Mouse (Mus musculus): ENCODE measurements around the gene Tm9sf2.
A peak's percentile ranks its signal among the peaks of the same experiment; 100 is the strongest.
"Not testable (repeated sequence)": the region's sequence is repeated elsewhere in the genome, so short reads cannot be mapped to it uniquely, and the experiment has no call there.

The Tm9sf2 gene

DNA sequence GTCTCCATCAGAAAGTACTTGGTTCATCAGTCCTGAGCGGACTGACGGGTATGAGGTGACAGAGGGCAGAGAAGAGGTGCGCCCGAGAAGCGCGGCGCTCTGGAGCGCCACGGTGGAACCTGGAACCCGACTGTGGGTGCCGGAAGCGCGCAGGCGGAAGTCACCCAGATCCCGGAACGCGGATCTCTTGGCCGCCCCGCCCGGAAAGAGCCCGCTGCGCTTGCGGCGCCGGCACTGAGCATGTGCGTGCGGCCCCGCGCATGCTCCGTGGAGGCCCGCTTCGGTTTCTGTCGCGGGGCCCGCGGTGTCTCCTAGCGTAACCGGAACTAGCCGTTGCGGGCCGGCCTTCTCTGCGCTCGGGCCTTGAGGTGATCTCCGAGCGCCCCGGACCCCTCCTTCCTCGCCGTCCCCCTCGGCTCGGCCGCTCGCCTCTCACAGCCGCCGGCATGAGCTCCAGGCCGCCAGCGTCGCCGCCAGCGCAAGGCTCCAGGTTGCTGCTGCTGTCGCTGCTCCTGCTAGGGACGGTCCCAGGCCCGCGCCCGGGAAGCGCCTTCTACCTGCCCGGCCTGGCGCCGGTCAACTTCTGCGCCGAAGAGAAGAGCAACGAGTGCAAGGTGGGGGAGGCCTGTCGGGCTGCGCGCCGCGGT is at the start of gene Tm9sf2:
Gene Tm9sf2, plus strand, starts transcription at position 217 of the 647 bp plus-strand sequence.
- DNase-seq (ENCODE audit: low spot score in 2 of 2), result peak; percentile 87 to 91

DNA sequence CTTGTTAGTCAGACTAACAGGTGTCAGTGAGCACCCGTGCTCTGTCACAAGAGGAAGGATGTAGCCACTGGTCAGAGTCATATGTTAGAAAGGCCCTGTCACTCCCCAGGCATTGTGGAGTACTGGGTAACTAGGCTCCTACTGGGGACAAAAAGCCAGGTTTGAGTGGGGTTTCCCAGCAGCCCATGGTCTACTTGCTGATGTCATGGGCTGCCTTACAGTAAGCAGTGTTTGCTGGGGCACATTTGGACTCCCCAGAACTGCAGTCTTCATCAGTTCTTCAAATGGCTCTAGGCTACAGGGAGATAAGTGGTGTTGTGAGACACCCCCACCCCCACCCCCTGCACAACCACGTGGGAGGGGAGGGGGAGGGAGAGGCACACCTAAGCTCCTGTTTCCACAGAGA is 48.9 kb upstream of the Tm9sf2 start:
- DNase-seq (ENCODE audit: low spot score in 2 of 2), result no peak

DNA sequence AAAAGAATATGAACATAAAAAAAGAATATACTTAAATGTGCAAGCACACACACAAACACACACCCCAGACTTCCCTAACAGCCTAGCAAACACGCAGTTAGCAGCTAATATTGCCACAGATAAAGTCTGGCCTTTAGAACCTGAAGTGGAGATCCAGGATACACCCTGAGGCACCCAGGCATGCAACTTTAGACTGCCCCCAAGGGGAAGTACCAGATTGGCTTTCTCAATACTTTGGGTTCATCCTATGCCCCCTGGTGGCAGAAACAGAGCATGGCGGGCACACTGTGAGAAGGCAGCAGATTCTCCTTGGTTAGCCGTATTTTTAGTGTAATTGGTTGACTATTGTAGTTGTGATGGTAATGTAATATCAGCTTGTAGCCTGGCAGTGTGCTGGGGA is 46.2 kb upstream of the Tm9sf2 start:
- DNase-seq (ENCODE audit: low spot score in 2 of 2), result peak; percentile 54 to 71

DNA sequence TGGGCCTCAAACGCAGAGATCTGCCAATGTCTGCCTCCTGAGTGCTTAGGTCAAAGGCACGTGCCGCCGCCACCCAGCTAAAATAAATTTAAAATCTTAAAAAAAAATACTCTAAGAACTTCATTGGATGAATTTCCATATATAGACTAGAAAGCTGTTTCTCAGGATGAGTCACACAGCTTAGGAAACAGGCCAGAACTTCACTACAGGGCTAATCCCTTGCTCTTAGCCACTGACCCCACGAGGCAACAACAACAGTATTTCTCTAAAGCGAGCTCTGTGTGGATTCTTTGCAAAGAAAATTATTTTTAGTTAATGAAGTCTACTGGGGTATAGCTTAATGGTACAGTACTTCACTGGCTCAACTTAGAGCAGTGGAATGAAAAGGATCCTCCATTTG is 45.5 kb upstream of the Tm9sf2 start:
- no peak for DNase-seq (ENCODE audit: low spot score in 2 of 2)

DNA sequence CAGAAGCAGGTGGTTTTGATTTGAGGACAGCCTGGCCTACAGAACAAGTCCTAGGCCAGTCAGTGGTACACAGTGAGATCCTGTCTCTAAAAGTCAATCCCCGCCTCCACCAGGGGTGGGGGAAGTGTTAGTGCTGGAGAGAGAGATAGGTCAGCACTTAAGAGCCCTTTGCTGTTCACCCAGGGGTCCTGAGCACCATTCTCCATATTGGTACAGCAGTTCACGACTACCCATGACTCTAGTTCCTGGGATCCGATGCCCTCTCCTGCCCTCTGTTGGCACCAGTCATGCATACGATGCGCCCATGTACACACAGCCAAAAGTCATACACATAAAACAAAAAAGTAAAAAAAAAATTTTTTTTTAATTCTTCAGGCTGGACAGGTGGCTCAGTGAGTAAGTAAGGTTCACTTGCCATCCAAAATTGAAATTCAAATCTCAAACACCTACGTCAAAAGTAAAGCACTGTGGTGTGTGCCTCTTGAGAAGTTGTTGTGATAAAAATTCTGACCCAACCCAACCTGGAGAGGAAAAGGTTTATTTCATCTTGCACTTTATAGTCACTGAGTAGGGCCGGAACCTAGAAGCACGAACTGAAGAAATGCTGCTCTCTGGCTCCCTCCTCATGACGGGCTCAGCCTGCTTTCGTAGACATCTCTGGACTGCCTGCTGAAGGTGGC is 44.3 kb upstream of the Tm9sf2 start:
- DNase-seq (ENCODE audit: low spot score in 2 of 2), result no peak

DNA sequence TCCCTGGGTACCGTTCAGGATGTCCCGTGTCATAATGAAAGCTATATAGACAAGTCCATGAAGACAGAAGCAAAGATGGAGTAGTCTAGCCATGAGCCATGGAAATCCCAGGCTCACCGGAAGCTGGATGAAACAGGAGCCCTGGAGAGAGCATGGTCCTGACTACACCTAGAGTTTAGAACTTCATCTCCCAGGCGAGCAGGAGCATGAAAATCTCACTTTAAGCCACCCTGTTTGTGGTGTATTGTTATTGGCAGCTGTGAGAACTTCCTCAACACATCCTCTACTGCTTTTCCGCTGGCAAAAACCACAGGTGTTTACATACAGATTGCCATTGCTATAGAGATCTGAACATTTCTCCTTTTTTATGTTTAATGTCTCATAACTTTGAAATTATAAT is 43.2 kb upstream of the Tm9sf2 start:
- DNase-seq (ENCODE audit: low spot score in 2 of 2), result no peak

DNA sequence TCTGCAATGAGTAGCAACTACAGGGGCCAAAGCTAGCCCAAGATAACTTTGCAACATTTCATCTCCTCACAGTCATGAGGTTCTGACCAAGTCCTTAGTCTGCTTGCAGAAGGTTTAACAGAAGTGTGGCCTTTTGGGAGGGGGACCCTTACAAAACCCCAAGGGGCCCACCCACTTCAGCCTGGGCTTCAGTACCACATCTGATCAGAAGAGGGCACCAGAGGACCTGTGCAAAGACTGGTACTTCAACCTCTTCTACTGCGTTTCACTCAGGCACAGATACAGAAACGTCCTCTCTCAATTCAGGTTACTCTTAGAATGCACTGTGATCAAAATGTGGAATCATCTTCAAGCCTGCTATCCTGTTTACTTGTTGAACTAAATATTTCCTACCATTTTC is 42.3 kb upstream of the Tm9sf2 start:
- peak; percentile 49 to 73 for DNase-seq (ENCODE audit: low spot score in 2 of 2)

DNA sequence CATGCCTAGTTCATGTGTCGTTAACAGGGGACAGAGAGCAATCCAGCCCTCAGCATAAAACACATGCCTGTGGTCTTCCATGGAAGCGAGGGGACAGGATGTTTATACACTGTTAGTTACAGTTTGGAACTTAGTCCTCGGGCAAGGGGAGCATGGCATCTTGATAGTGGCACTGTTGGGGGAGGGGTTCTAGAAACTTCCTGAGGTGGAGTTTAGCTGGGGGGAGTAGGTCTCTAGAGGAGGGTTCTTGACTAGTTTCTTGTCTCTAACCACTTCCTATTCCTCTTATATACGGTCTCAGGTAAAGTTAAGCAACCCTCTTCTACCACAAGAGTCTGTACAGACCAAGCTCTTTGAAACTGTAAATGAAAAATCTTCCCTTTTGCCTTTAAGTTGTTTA is 40.6 kb upstream of the Tm9sf2 start:
- no peak for DNase-seq (ENCODE audit: low spot score in 2 of 2)

DNA sequence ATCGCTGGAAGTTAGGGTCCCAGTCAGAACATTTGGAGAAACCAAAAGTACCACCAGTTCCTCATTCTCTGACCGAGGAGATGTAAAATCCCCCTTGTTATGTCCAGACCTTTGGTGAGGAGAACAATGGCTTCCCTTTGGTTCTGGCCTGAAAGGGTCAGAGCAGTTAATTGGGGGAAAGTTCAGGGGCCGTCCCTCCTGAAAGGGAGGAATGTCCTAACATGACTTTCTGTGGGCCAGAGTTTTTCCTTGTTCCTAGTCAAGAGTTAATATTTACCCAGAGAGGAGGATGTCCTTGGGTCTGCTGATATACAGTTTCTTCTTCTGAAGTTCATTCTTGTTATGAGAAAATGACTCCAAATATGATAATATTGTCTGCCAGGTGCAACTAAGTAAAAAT is 38.8 kb upstream of the Tm9sf2 start:
- not testable (repeated sequence) for DNase-seq (ENCODE audit: low spot score in 2 of 2)

DNA sequence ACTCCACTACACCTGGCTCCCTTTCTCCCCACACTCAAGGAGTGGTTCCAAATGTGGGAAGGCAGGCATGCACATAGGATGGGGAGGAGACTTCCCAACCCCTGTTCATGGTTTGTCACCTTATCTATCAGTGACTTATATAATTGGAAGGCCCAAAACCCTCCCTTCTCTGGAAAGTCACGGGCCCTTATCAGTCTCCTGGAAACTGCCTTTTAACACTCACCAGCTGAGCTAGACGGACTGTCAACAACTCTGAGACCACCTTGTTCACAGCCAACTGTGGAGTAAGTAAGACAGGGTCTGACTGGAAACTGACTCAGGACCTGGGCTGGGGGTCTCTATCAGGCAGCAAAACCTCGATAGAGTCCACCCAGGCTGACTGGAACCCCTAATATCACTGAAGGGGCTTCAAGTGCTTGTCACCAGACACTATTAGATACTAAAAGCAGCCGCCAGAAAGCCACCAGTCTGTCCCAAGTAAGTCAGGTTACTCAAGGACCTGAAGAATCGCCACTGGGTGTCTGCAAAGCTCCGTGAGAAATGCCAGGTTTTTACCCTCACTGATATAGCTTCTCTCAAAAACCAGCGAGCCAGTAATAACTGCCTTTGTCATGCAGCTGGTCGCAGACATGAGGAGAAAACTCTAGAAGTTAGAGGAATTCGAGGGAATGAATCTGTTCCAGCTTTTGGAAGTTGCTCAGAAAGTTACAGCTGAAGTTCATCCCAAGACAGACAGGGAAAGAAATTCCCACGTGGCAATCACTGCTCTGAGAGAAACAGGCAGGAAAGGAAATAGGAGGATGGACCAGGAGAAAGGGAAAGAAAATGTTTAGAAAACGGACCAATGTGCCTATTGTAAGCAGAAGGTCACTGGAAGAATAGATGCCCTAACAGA is 37.8 kb upstream of the Tm9sf2 start:
- no peak for DNase-seq (ENCODE audit: low spot score in 2 of 2)

DNA sequence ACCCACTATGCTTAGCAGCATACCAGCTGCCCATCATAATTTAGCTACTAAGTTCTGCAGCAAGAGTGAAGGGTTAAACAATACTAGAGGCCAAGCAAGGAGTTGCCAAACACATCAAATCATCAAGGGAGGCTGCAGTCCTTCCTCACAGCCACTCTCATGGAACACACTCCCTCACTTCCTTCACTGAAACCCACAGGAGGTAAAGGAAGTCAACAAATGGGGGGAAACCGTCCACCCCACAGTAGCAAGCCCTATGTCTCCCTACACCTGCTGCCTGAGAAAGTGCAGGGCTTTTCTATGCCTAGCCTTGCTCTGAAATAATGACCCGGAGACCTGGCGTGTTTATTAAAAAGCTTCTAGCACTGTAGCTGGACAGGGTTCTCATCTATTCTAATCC is 36.9 kb upstream of the Tm9sf2 start:
- DNase-seq (ENCODE audit: low spot score in 2 of 2), result no peak

DNA sequence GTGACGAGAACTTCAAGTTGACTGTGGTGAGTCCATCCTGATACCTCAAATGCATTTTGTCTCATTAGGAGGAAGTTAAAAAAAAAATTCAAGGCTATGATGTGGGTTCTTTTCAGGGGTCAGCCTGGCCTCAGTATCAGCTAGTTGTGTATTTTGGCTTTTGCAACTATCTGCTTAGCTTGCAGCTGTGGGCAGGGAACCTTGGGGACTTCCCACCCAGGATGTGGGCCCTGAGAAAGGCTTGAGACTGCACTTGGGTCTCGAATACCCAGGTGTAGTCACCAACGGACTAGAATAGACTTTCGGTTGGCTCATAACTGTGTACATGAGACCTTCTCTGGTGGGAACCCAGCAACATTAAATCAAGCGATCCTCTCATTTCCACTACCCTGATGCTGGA is 33.4 kb upstream of the Tm9sf2 start:
- DNase-seq (ENCODE audit: low spot score in 2 of 2), result no peak

DNA sequence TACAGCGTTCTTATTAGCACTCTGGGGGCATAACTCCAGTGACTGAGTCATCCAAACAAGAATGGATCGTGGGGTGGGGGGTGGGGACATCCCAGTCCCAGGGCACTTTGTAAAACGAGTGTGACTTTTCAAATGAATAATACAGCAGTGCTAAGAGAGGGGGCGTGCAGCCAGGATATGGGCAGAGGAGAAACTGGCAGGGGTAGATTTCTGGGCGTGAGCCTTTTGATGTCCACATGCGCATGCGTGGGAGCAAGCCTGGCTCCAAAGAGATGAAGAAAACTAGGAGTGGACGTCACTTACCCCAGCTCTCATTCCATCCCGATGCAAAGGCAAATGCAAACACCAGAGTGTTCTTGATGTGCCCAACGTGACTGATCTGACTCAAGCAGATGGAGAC is 32.5 kb upstream of the Tm9sf2 start:
- peak in 1 of 2 experiments; percentile 11 for DNase-seq (ENCODE audit: low spot score in 2 of 2)

DNA sequence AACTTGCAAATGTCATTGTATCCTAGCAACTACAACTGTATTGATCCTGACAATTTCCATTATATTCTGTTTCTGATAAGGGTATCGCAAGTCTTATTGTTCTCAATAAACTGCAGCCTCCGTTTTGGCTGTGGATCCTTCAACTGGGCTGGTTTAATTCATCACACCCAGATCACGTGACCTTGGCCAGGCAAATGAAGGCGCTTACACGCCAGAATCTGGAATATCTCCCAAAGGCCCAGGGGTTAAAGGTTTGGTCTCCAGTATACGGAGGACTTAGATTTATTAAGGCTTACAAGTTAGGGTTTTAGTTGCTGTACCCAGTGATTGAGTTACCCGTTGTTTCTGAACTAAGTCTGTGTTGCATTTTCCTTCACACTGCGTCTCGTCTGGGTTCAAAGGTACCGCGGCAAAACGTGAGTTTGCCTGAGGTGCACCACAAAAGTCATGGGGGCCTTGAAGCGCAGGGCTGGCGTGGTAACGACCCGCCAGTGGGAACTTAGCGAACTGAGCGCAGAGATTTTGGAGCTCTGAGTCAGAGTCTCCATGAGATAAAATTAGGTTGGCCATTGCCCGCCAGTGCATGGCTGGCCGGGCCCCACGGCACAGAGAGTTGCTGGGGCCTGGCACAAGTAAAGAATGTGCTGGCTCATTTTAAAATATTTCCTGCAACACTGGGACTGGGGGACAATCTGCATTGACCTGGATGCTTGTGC is 31.2 kb upstream of the Tm9sf2 start:
- DNase-seq (ENCODE audit: low spot score in 2 of 2), result no peak

DNA sequence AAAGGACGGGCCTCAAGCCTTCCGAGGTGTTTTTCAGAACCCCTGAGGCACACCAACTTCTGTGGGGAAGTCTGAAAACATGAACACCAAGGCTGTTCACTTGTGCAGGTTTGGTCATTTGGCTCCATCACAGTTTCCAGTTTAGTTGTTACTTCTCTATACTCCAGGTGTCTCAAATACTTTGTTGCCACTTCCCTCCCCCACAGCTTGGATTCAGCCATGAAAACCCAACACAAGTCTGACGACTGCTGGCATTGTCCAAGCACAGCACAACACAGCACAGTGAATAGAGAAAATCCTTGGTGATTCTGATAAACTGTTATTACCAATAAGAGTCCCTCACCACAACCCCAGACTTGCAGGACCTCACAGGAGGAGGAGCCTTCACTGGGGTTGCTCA is 29.8 kb upstream of the Tm9sf2 start:
- no peak for DNase-seq (ENCODE audit: low spot score in 2 of 2)

DNA sequence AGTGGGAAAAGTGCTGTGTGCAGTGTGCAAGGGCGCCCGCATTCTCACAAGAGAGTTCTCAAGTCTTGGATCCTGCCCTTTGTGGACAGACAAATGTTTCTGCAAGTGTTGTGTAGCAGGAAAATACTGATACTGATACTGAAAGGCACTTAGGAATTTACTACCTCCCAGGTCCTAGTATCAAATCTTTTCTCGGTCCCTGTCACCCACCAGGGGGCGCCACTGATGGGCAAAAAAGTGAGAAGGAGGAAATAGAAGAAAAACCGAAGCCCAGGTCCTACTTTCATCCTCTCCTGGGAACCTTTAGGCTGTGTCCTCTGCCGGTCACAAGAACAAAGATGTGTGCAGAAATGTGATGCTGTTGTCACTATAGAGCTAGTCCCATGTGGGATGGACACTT is 27.4 kb upstream of the Tm9sf2 start:
- peak in 1 of 2 experiments; percentile 52 for DNase-seq (ENCODE audit: low spot score in 2 of 2)

DNA sequence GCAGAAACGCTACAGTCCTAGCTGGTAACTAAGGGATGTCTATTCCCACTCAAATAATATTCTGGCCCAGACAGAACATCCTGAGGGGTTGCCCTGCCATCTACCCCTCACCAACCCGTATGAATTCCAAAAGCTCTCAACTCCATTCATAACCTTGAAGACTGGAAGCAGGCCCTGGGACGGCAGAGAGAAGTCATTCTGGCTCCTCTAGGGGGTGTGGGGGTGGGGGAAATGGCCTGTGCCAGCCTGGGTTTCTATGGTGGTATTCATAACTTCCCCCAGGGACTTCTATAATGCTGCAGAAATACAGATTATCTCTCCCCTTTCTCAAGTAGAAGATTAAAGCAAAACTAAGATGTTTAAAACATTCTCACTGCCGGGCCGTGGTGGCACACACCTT is 26.9 kb upstream of the Tm9sf2 start:
- DNase-seq (ENCODE audit: low spot score in 2 of 2), result no peak

DNA sequence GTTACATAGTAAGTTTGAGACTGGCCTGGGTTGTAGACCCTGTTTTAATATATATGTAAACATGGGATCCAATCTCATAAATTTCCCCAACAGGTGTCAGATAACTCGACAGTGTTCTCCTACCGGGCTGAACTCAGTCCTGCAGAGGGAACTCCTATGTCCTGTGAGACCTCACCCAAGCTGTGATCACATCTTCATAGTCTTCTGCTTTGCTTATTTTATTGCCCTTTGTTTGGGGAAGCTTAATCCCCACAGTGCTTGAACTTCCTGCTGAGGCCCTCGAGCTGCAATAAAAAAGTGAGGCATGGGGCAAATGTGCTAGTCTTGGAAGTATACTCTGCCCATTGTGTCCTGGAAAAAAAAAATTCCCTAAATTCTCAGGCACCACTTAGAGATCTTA is 25.5 kb upstream of the Tm9sf2 start:
- no peak for DNase-seq (ENCODE audit: low spot score in 2 of 2)

DNA sequence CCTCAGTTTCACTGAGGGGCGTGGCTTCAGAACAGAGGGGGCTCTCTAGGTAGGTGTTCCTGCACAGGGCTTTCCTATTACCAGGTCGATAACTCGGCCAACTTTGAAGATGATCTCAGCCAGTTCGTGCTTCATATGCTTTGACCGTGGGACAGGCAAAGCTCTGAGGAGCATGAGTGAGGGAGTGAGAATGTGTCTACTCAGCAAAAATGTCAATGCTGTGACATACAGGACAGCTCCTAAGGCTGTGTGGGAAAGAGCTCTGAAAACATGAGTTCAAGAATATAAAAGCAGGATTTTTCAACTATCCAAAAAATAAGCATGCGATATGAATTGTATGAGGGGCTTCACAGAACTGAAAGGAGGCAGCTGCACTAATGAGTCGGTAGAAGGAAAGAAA is 23.3 kb upstream of the Tm9sf2 start:
- DNase-seq (ENCODE audit: low spot score in 2 of 2), result no peak

DNA sequence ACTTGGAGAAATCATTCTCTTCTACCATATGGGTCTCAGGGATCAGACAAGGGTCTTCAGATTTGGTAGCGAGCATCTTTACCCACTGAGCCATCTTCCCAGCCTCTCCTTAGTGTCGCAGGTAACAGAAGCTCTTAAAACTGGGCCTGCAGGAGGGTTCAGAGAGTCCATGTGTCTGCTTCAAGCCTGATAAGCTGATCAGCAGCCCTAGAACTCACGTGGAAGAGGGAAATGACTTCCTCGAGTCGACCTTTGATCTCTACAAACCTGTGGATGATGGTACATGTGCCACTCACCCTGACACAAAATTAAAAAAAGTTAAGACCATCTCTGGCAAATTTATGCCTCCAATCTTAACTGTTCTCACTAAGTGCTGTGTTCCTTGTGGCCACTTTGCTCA is 18.9 kb upstream of the Tm9sf2 start:
- DNase-seq (ENCODE audit: low spot score in 2 of 2), result no peak

DNA sequence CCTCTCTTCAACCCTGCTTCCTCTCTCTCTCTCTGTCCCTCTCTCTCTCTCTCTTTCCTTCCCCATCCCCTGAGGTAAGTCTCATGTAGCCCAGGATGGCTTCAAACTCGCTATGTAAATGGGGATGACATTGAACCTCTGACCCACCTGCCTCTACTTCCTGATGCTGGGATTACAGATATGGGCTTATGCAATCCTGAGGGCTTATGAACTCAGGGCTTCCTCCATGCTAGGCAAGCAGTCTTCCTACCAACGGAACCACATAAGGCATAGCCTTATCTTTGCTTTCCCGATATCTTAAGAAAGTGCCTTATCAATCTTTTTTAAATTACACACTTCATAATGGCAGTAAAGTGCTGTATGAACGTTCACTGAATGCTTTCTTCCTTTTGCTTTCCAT is 14.5 kb upstream of the Tm9sf2 start:
- no peak for DNase-seq (ENCODE audit: low spot score in 2 of 2)

DNA sequence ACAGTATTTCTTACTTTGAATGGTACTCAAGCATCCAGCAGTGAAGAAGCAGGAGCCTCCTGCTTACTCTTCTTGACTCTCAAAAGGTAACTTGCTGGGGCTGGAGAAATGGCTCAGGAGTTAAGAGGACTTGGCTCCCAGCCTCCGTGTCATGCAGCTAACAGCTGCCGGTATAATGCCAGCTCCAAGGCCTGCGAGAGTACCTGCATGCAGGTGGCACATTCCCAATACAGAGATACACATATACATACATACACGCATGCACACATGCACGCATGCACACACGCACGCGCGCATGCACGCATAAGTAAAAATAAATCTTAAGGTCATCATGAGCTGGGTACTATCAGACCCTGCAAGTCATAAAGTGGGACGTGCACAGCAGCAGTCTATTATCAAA is 10.5 kb upstream of the Tm9sf2 start:
- DNase-seq (ENCODE audit: low spot score in 2 of 2), result no peak

Data from cerebellum, postnatal 4 days (tissue).